Mouse (Mus musculus): ENCODE data around the gene Vil1.

DNA sequence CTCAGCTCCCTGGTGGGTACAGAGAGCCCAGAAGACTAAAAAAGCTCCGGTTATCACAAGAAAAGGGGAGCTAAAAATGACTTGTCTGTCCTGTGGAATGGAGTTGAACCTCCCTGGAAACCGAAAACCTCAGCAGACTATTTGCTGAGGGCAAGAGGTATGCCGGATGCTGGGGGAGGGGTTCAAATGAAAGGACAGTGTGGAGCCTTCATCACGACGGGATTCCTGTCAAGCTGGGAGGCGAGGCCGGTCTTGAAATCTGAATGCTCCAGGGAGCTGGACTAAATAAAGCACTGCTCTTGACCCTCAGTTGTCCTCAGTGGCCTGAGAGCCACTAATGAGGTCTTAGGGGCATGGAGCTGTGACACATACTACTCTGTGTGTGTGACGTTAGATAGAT, 14.0 kb downstream of the Vil1 start:
- TF ChIP-seq CTCF (IDR thresholded peaks at IDR 0.05; ENCODE audit: borderline replicate concordance, control insufficient read depth, extremely low read depth, insufficient read depth, low read length, poor library complexity) (no peak), POLR2A (IDR thresholded peaks at IDR 0.05; ENCODE audit: control insufficient read depth, extremely low read depth, insufficient read depth, low read length, poor library complexity) (no peak)
